Mouse (Mus musculus) small intestine, adult 2 months (tissue): ENCODE measurements at regions not wholly inside any gene's neighbourhood (a gene's known extent, or its start where the extent isn't known, plus 50 kb on each side); places are given as distances from the start of the nearest gene placed in this dataset.

Experiments used
- CTCF ChIP-seq: fragments of 200-500 bp; IDR thresholded peaks from 2 replicates; pipeline ENCODE4 v1.5.1; 2012; ENCODE audit warnings: low read depth, mild to moderate bottlenecking, control low read depth, inconsistent platforms, low read length, moderate library complexity, mixed read lengths; ENCODE audit not compliant: insufficient replicate concordance, insufficient read length; ENCODE audit errors: extremely low read depth
- POLR2A ChIP-seq: fragments of 200-500 bp; IDR thresholded peaks from 2 replicates; pipeline ENCODE4 v1.6.1; 2012; ENCODE audit warnings: low read depth, mild to moderate bottlenecking, control low read depth, inconsistent platforms, low read length, moderate library complexity

- TF ChIP-seq POLR2A (no peak), CTCF (no peak)
Observed at GRCm38 (mm10) chr2:46230791-46231450, 1113.7 kb upstream of the Zeb2 start.
